Mouse (Mus musculus) c-Kit-positive CD71-positive TER-119-positive erythroid progenitor cells, embryonic 14.5 days (primary cell): ENCODE data around the gene Mogat2.

Experiments used
- DNase-seq: peaks from one replicate; pipeline ENCODE4 v3.0.0-alpha.2; 2013; ENCODE audit warnings: low spot score

The Mogat2 gene

GRCm38 (mm10) chr7:99238417-99238816, at the start of gene Mogat2:
Gene Mogat2, minus strand, starts transcription at chr7:99238619.
- no peak for DNase-seq

GRCm38 (mm10) chr7:99287287-99287686, 48.9 kb upstream of the Mogat2 start:
- DNase-seq, result no peak

- DNase-seq, result no peak
These were observed 41.2 kb upstream of the Mogat2 start for GRCm38 (mm10) chr7:99279586-99279985.

- DNase-seq, result no peak
These were observed 39.9 kb upstream of the Mogat2 start for GRCm38 (mm10) chr7:99278309-99278708.

- no peak for DNase-seq
These were observed 38.3 kb upstream of the Mogat2 start for GRCm38 (mm10) chr7:99276679-99277078.

GRCm38 (mm10) chr7:99275131-99275530, 36.7 kb upstream of the Mogat2 start:
- DNase-seq, result no peak

GRCm38 (mm10) chr7:99271630-99272029, 33.2 kb upstream of the Mogat2 start:
- DNase-seq, result no peak

- DNase-seq, result no peak
These were observed 30.8 kb upstream of the Mogat2 start for GRCm38 (mm10) chr7:99268951-99269945.

GRCm38 (mm10) chr7:99268506-99268900, 30.1 kb upstream of the Mogat2 start:
- DNase-seq, result no peak

- DNase-seq, result no peak
These were observed 29.6 kb upstream of the Mogat2 start for GRCm38 (mm10) chr7:99267897-99268505.

- no peak for DNase-seq
These were observed 29.0 kb upstream of the Mogat2 start, which contains the start of gene Map6 for GRCm38 (mm10) chr7:99267251-99267896. Gene Map6, plus strand, starts transcription at chr7:99267447.

GRCm38 (mm10) chr7:99264597-99264996, 26.2 kb upstream of the Mogat2 start:
- DNase-seq, result no peak

GRCm38 (mm10) chr7:99263509-99263908, 25.1 kb upstream of the Mogat2 start:
- no peak for DNase-seq

GRCm38 (mm10) chr7:99261900-99262299, 23.5 kb upstream of the Mogat2 start:
- no peak for DNase-seq

- DNase-seq, result no peak
These were observed 16.6 kb upstream of the Mogat2 start for GRCm38 (mm10) chr7:99255006-99255405.

GRCm38 (mm10) chr7:99250386-99250785, 12.0 kb upstream of the Mogat2 start:
- no peak for DNase-seq

GRCm38 (mm10) chr7:99249582-99249911, 11.1 kb upstream of the Mogat2 start:
- DNase-seq, result peak; percentile 10

- no peak for DNase-seq
These were observed 10.6 kb upstream of the Mogat2 start for GRCm38 (mm10) chr7:99248906-99249581.

- no peak for DNase-seq
These were observed 9.8 kb upstream of the Mogat2 start for GRCm38 (mm10) chr7:99248157-99248742.

GRCm38 (mm10) chr7:99242097-99242496, 3.7 kb upstream of the Mogat2 start:
- no peak for DNase-seq

- DNase-seq, result no peak
These were observed 1.3 kb downstream of the Mogat2 start for GRCm38 (mm10) chr7:99236888-99237660.
